Mouse (Mus musculus) ovary, postnatal 14 days (tissue): ENCODE measurements around the gene Ankrd55.

Source experiments
- DNase-seq: peaks from one replicate; pipeline ENCODE4 v3.0.0; 2022; ENCODE audit warnings: low spot score

The Ankrd55 gene

GRCm38 (mm10) chr13:112382457-112382856 lies 94.2 kb downstream of the Ankrd55 start:
- DNase-seq = no peak

- no peak for DNase-seq
Measured at GRCm38 (mm10) chr13:112382956-112383355, 94.7 kb downstream of the Ankrd55 start.

- DNase-seq = no peak
Measured at GRCm38 (mm10) chr13:112383941-112384659, 95.8 kb downstream of the Ankrd55 start.

GRCm38 (mm10) chr13:112385040-112385439 lies 96.8 kb downstream of the Ankrd55 start:
- DNase-seq = no peak

- no peak for DNase-seq
Measured at GRCm38 (mm10) chr13:112386494-112387075, 98.3 kb downstream of the Ankrd55 start.

- DNase-seq = no peak
Measured at GRCm38 (mm10) chr13:112387279-112387678, 99.0 kb downstream of the Ankrd55 start.

- no peak for DNase-seq
Measured at GRCm38 (mm10) chr13:112388176-112388575, 99.9 kb downstream of the Ankrd55 start.

- no peak for DNase-seq
Measured at GRCm38 (mm10) chr13:112390206-112390605, 102.0 kb downstream of the Ankrd55 start.

- no peak for DNase-seq
Measured at GRCm38 (mm10) chr13:112391354-112391753, 103.1 kb downstream of the Ankrd55 start.

GRCm38 (mm10) chr13:112393356-112393755 lies 105.1 kb downstream of the Ankrd55 start:
- no peak for DNase-seq

GRCm38 (mm10) chr13:112394271-112394670 lies 106.0 kb downstream of the Ankrd55 start:
- DNase-seq = no peak

- DNase-seq = no peak
Measured at GRCm38 (mm10) chr13:112404723-112405122, 116.5 kb downstream of the Ankrd55 start.

- DNase-seq = no peak
Measured at GRCm38 (mm10) chr13:112405184-112405583, 116.9 kb downstream of the Ankrd55 start.

GRCm38 (mm10) chr13:112406618-112407017 lies 118.4 kb downstream of the Ankrd55 start:
- DNase-seq = no peak

GRCm38 (mm10) chr13:112407181-112407700 lies 119.0 kb downstream of the Ankrd55 start:
- no peak for DNase-seq

- DNase-seq = no peak
Measured at GRCm38 (mm10) chr13:112407776-112408490, 119.7 kb downstream of the Ankrd55 start.

- no peak for DNase-seq
Measured at GRCm38 (mm10) chr13:112408701-112409100, 120.5 kb downstream of the Ankrd55 start.

GRCm38 (mm10) chr13:112409331-112409730 lies 121.1 kb downstream of the Ankrd55 start:
- no peak for DNase-seq

- DNase-seq = no peak
Measured at GRCm38 (mm10) chr13:112409851-112410250, 121.6 kb downstream of the Ankrd55 start.

GRCm38 (mm10) chr13:112410461-112410860 lies 122.2 kb downstream of the Ankrd55 start:
- no peak for DNase-seq

GRCm38 (mm10) chr13:112411216-112411822 lies 123.1 kb downstream of the Ankrd55 start:
- DNase-seq = no peak

GRCm38 (mm10) chr13:112412251-112412650 lies 124.0 kb downstream of the Ankrd55 start:
- no peak for DNase-seq
